Mouse (Mus musculus): ENCODE results near the gene Sdhaf1.

GRCm38 (mm10) chr7:30339432-30340109, 15.9 kb upstream of the Sdhaf1 start:
- TF ChIP-seq POLR2A (IDR thresholded peaks at IDR 0.05; ENCODE audit: borderline replicate concordance, control insufficient read depth, low read depth, low read length): no peak
- no peak for TF ChIP-seq CTCF (IDR thresholded peaks at IDR 0.05; ENCODE audit: control insufficient read depth, insufficient read depth, low read length)
